Mouse (Mus musculus) midbrain, embryonic 14.5 days (tissue): Measurements from ENCODE around the gene Cacna1i. TPM values are rescaled to one million over a fixed set of nuclear protein-coding genes. Genes with fewer than 3 reads are reported as not detected.

Source experiments
- polyA plus RNA-seq: library from polyadenylated mRNA; unstranded; fragments of >200 nt; fragmentation: Nextera tagmentation; extraction: Ambion mirVana; gene quantifications from 2 replicates; pipeline ENCODE4 v1.2.1, GENCODE M21; 2014

The Cacna1i gene
- polyA plus RNA-seq, 1 experiment from 2014 or later, result 0.75 TPM

Other genes with a start within 250 kb of the Cacna1i start
- gene Syngr1, start 195.9 kb upstream of the Cacna1i start, polyA plus RNA-seq, result 26.3 and 39.4 TPM in 2 replicates
- gene Rpl3, start 195.4 kb upstream of the Cacna1i start, polyA plus RNA-seq, result 681 and 724 TPM in 2 replicates
- 37.9 and 42.5 TPM in 2 replicates for gene Tab1, start 154.1 kb upstream of the Cacna1i start, polyA plus RNA-seq
- gene Mgat3, start 113.5 kb upstream of the Cacna1i start, polyA plus RNA-seq, result 19.9 and 20.5 TPM in 2 replicates
- gene Mief1, start 53.2 kb upstream of the Cacna1i start, polyA plus RNA-seq, result 28.1 and 41.7 TPM in 2 replicates
- gene AC140267.1, start 51.4 kb upstream of the Cacna1i start, polyA plus RNA-seq, result 2.1 TPM in 1 of 2 replicates, not detected in the other
- gene Atf4, start 32.1 kb upstream of the Cacna1i start, polyA plus RNA-seq, result 114 and 122 TPM in 2 replicates
- gene Rps19bp1, start 22.9 kb upstream of the Cacna1i start, polyA plus RNA-seq, result 73.9 and 100 TPM in 2 replicates